In the genomic region with DNA sequence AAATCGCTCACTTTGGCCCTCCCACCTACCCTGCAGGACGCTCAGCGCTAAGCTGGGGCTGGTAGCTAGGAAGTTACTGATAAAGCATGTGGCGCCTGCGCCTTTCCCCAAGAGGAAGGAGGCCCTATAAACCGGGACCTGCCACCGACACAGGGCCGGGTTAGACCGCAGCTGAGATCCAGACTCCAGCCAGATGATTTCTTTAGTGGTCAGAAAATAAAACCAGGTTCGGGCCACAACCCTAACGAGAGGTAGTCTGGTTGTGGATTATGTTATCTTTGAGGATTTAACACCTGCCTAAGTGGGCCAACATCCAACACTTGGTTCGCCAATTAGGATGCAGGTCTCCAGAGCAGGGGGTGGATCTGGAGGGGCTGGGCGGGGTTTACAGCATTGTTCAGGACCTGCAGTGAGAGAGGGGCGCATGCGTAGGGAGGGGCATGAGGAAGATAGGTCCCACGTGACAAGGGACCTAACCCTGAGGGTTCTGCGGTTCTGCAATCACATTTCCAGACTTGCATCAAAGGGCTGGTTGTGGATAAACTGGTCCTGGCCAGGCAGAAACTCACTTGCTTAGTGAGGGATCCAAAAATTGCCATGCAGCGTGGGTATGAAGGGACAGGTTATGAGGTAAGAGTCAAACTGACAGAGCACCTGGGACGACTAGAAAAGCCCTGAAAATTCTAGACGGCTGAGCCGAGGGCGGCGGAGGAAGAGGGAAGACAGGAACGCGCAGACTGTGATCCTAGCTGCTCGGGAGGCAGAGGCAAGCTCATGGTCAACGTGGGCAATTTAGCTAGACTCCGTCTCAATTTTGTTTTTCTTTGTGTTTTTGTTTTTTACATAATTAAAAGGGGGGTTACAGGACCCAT, we compare ENCODE assay signal across 8 mouse cellular contexts. TPM values are rescaled to one million over a fixed set of nuclear protein-coding genes. Genes with fewer than 3 reads are reported as not detected.
A peak's percentile ranks its signal among the peaks of the same experiment; 100 is the strongest.
DNase-seq lines count a peak whose midpoint lies in the region; ATAC-seq lines count a peak whose summit lies in the region.

Gene Slc16a13, minus strand, starts transcription at position 334 of the 872 bp plus-strand sequence.

- peak; percentile 83 for DNase-seq in adrenal gland, adult 18-20 months (ENCODE audit: low spot score in 2 of 2)
- DNase-seq in embryo, embryonic 10.5 days (ENCODE audit: low spot score), result peak; percentile 98
- peak; percentile 85 for DNase-seq in gastrocnemius, postnatal 14 days
- peak; percentile 93 to 96 for DNase-seq in left cerebral cortex, adult 9 months (ENCODE audit: low spot score in 2 of 2)
- DNase-seq in right cerebral cortex, postnatal 10 days (ENCODE audit: low spot score in 2 of 2), result peak; percentile 98 to 99
- peak; percentile 94 for DNase-seq in urinary bladder, postnatal 14 days (ENCODE audit: low spot score)

- peaks cover 5% of the 10 kb centered on the region for H3K27me3 ChIP-seq in megakaryocyte, embryonic 14.5 days (replicated peaks)

- no peaks in the 10 kb centered on the region for H3K9me3 ChIP-seq in megakaryocyte, embryonic 14.5 days

- intact Hi-C loops in gastrocnemius, postnatal 14 days (cut with DNase I; ENCODE audit: low total_unique reads), result no loop called here

- peaks cover 32% of the 10 kb centered on the region for H3K36me3 ChIP-seq in megakaryocyte, embryonic 14.5 days (replicated peaks; ENCODE audit: low read length)

- peak within 1 kb of the TSS; percentile 93 for H3K4me3 ChIP-seq in megakaryocyte, embryonic 14.5 days (replicated peaks)

- peak; percentile 94 for ATAC-seq in inflammation-experienced regulatory T-cells, adult 6 months

- peaks cover 80% of the 10 kb centered on the region for H3K4me1 ChIP-seq in megakaryocyte, embryonic 14.5 days

RNA-seq across cellular contexts. Expression of gene Slc16a13, which starts in this region (rescaled TPM):
- total RNA-seq in adrenal gland, adult 18-20 months (2021), result 1 to 10 TPM; 2.4 to 2.9 TPM
- total RNA-seq in gastrocnemius, postnatal 14 days (2021), result 1 to 10 TPM in 1 of 2 experiments, under 1 TPM in 1; 0.53 to 1.5 TPM
- polyA plus RNA-seq in inflammation-experienced regulatory T-cells, adult 6 months (2017; shearing (Covaris generic)), result 1 to 10 TPM; 2.3 to 4.3 (median 3.2) TPM
- polyA plus RNA-seq in megakaryocyte, embryonic 14.5 days (2012; ENCODE audit: insufficient read depth, low replicate concordance), result 5.3 and 8.1 TPM in 2 replicates

Comparison
In these comparisons a context has a peak if more than half of its experiments do, and no peak if none do; other contexts are left out.
1. Peak in every context shown above with its lines: DNase-seq, ATAC-seq and H3K4me3 ChIP-seq.